Mouse (Mus musculus) heart, adult 2 months (tissue): Measurements from ENCODE around the gene Slc2a12.

Experiments used
- CTCF ChIP-seq: fragments of 200-600 bp; IDR thresholded peaks from 2 replicates; pipeline ENCODE4 v1.8.1; 2022; ENCODE audit warnings: antibody characterized with exemption, mild to moderate bottlenecking, moderate library complexity
- EP300 ChIP-seq: fragments of 200-500 bp; IDR thresholded peaks from 2 replicates; pipeline ENCODE4 v1.6.1; 2011; ENCODE audit warnings: low read depth, low read length, control low read depth; ENCODE audit not compliant: insufficient read depth
- POLR2A ChIP-seq: fragments of 200-500 bp; IDR thresholded peaks from 2 replicates; pipeline ENCODE4 v1.6.1; 2011; ENCODE audit warnings: mild to moderate bottlenecking, low read depth, low read length, control low read depth; ENCODE audit not compliant: insufficient read depth

GRCm38 (mm10) chr10:22746334-22747322 is 101.8 kb downstream of the Slc2a12 start:
- TF ChIP-seq CTCF (no peak), EP300 (no peak), POLR2A (no peak)
